Mouse (Mus musculus) forebrain, embryonic 10.5 days (tissue): Measurements from ENCODE around the gene Gpr35. TPM values are rescaled to one million over a fixed set of nuclear protein-coding genes. Genes with fewer than 3 reads are reported as not detected.

Experiments
- DNase-seq: peaks from one replicate; pipeline ENCODE4 v3.0.0-alpha.2; 2017; ENCODE audit warnings: low spot score; ENCODE audit errors: extremely low spot score
- H3K27ac ChIP-seq: fragments of 300-500 bp; sonication (generic); 2 replicates; pipeline ENCODE4 v1.5.1; 2016; ENCODE audit warnings: mild to moderate bottlenecking
- H3K27me3 ChIP-seq: fragments of 300-500 bp; sonication (generic); 2 replicates; pipeline ENCODE4 v1.6.1; 2016; ENCODE audit warnings: mild to moderate bottlenecking; ENCODE audit not compliant: poor library complexity, severe bottlenecking
- H3K36me3 ChIP-seq: fragments of 300-500 bp; sonication (generic); replicated peaks from 2 replicates; pipeline ENCODE4 v1.6.1; 2016; ENCODE audit warnings: mild to moderate bottlenecking, moderate library complexity
- H3K4me1 ChIP-seq: fragments of 300-500 bp; sonication (generic); 2 replicates; pipeline ENCODE4 v1.6.1; 2016
- H3K4me3 ChIP-seq: fragments of 300-500 bp; sonication (generic); 2 replicates; pipeline ENCODE4 v1.5.1; 2016; ENCODE audit warnings: mild to moderate bottlenecking, moderate library complexity
- H3K9me3 ChIP-seq: fragments of 300-500 bp; sonication (generic); 2 replicates; pipeline ENCODE4 v1.6.1; 2016; ENCODE audit warnings: mild to moderate bottlenecking, moderate library complexity
- whole genome bisulfite sequencing: fragments of 180-500 bp; shearing (Covaris S2); methylation state at CpG from one replicate; pipeline ENCODE4 v1.1.7; 2016; 5-methylcytosine and 5-hydroxymethylcytosine counted together
- polyA plus RNA-seq: library from polyadenylated mRNA; unstranded; fragments of >200 nt; fragmentation: Nextera tagmentation; extraction: Ambion mirVana; gene quantifications from 2 replicates; pipeline ENCODE4 v1.2.1, GENCODE M21; 2016

Gpr35 gene
- polyA plus RNA-seq, 1 experiment from 2014 or later = 0.14 TPM

- peaks cover 51% of the 10 kb centered on the region for H3K4me1 ChIP-seq
- DNase-seq = no peak
- peak overlapping the region; percentile 92 for H3K4me3 ChIP-seq
Measured at GRCm38 (mm10) chr1:92912286-92912685, 38.4 kb upstream of the Gpr35 start.

GRCm38 (mm10) chr1:92914239-92914638 lies 36.4 kb upstream of the Gpr35 start:
- WGBS = 82% methylated on average over 4 of the region's 4 CpGs
- no peak overlapping the region for H3K4me3 ChIP-seq
- no peak overlapping the region for H3K27ac ChIP-seq
- peaks cover 56% of the 10 kb centered on the region for H3K36me3 ChIP-seq
- DNase-seq = no peak
- no peaks in the 10 kb centered on the region for H3K9me3 ChIP-seq
- peaks cover 34% of the 10 kb centered on the region for H3K4me1 ChIP-seq
- peaks cover 7% of the 10 kb centered on the region for H3K27me3 ChIP-seq

More at GRCm38 (mm10) chr1:92912286-92912685, 38.4 kb upstream of the Gpr35 start:
- H3K9me3 ChIP-seq = no peaks in the 10 kb centered on the region
- WGBS = 52% methylated on average over 1 of the region's 1 CpGs
- H3K27me3 ChIP-seq = peaks cover 23% of the 10 kb centered on the region
- H3K36me3 ChIP-seq = peaks cover 36% of the 10 kb centered on the region
- no peak overlapping the region for H3K27ac ChIP-seq

- H3K9me3 ChIP-seq = no peaks in the 10 kb centered on the region
- 95% methylated on average over 11 of the region's 11 CpGs for WGBS
Measured at GRCm38 (mm10) chr1:92914993-92915392, 35.7 kb upstream of the Gpr35 start.

GRCm38 (mm10) chr1:92916725-92917124 lies 33.9 kb upstream of the Gpr35 start:
- WGBS = 96% methylated on average over 9 of the region's 9 CpGs
- Histone ChIP-seq H3K27me3 (no peaks in the 10 kb centered on the region), H3K4me1 (peaks cover 14% of the 10 kb centered on the region), H3K27ac (no peak overlapping the region), H3K36me3 (peaks cover 76% of the 10 kb centered on the region), H3K4me3 (no peak overlapping the region), H3K9me3 (no peaks in the 10 kb centered on the region)
- no peak for DNase-seq

More at GRCm38 (mm10) chr1:92914993-92915392, 35.7 kb upstream of the Gpr35 start:
- peaks cover 27% of the 10 kb centered on the region for H3K4me1 ChIP-seq
- no peaks in the 10 kb centered on the region for H3K27me3 ChIP-seq
- H3K27ac ChIP-seq = no peak overlapping the region
- H3K4me3 ChIP-seq = no peak overlapping the region
- H3K36me3 ChIP-seq = peaks cover 63% of the 10 kb centered on the region
- no peak for DNase-seq

GRCm38 (mm10) chr1:92919151-92919550 lies 31.5 kb upstream of the Gpr35 start:
- DNase-seq = no peak
- Histone ChIP-seq H3K36me3 (peaks cover 72% of the 10 kb centered on the region), H3K27ac (no peak overlapping the region), H3K4me1 (no peaks in the 10 kb centered on the region), H3K27me3 (no peaks in the 10 kb centered on the region), H3K4me3 (no peak overlapping the region), H3K9me3 (no peaks in the 10 kb centered on the region)
- WGBS = 97% methylated on average over 11 of the region's 11 CpGs

- Histone ChIP-seq H3K36me3 (peaks cover 65% of the 10 kb centered on the region), H3K9me3 (no peaks in the 10 kb centered on the region)
- WGBS = 86% methylated on average over 12 of the region's 12 CpGs
Measured at GRCm38 (mm10) chr1:92919775-92920174, 30.9 kb upstream of the Gpr35 start.

GRCm38 (mm10) chr1:92920474-92921200 lies 30.0 kb upstream of the Gpr35 start:
- no peak for DNase-seq
- no peaks in the 10 kb centered on the region for H3K9me3 ChIP-seq
- peaks cover 57% of the 10 kb centered on the region for H3K36me3 ChIP-seq
- 88% methylated on average over 7 of the region's 7 CpGs for WGBS
- H3K4me3 ChIP-seq = no peak overlapping the region
- H3K27ac ChIP-seq = no peak overlapping the region
- H3K4me1 ChIP-seq = no peaks in the 10 kb centered on the region
- H3K27me3 ChIP-seq = no peaks in the 10 kb centered on the region

More at GRCm38 (mm10) chr1:92919775-92920174, 30.9 kb upstream of the Gpr35 start:
- DNase-seq = no peak
- no peak overlapping the region for H3K27ac ChIP-seq
- no peaks in the 10 kb centered on the region for H3K4me1 ChIP-seq
- no peaks in the 10 kb centered on the region for H3K27me3 ChIP-seq
- H3K4me3 ChIP-seq = no peak overlapping the region

GRCm38 (mm10) chr1:92921496-92921895 lies 29.2 kb upstream of the Gpr35 start:
- peaks cover 48% of the 10 kb centered on the region for H3K36me3 ChIP-seq
- no peak overlapping the region for H3K4me3 ChIP-seq
- no peaks in the 10 kb centered on the region for H3K4me1 ChIP-seq
- no peaks in the 10 kb centered on the region for H3K27me3 ChIP-seq
- H3K9me3 ChIP-seq = no peaks in the 10 kb centered on the region
- H3K27ac ChIP-seq = no peak overlapping the region
- no peak for DNase-seq
- 97% methylated on average over 4 of the region's 4 CpGs for WGBS

GRCm38 (mm10) chr1:92930171-92930706 lies 20.4 kb upstream of the Gpr35 start:
- 44% methylated on average over 1 of the region's 1 CpGs for WGBS
- Histone ChIP-seq H3K27me3 (no peaks in the 10 kb centered on the region; the same call in 1 of the 2 replicates), H3K4me1 (peaks cover 16% of the 10 kb centered on the region), H3K36me3 (no peaks in the 10 kb centered on the region), H3K27ac (no peak overlapping the region), H3K9me3 (peaks cover 11% of the 10 kb centered on the region; the same call in 1 of the 2 replicates), H3K4me3 (no peak overlapping the region)
- no peak for DNase-seq

- Histone ChIP-seq H3K4me3 (peak overlapping the region; percentile 81), H3K36me3 (peaks cover 10% of the 10 kb centered on the region), H3K9me3 (peaks cover 11% of the 10 kb centered on the region; the same call in 1 of the 2 replicates), H3K27ac (peak overlapping the region; percentile 92), H3K27me3 (no peaks in the 10 kb centered on the region; the same call in 1 of the 2 replicates), H3K4me1 (peaks cover 31% of the 10 kb centered on the region)
- no peak for DNase-seq
- 83% methylated on average over 4 of the region's 4 CpGs for WGBS
Measured at GRCm38 (mm10) chr1:92933611-92934010, 17.1 kb upstream of the Gpr35 start.

GRCm38 (mm10) chr1:92934182-92934827 lies 16.4 kb upstream of the Gpr35 start, which contains the start of gene Capn10:
TSS of gene Capn10 (plus strand) at chr1:92934376.
- Histone ChIP-seq H3K9me3 (peaks cover 11% of the 10 kb centered on the region; the same call in 1 of the 2 replicates), H3K27me3 (no peaks in the 10 kb centered on the region), H3K4me1 (peaks cover 31% of the 10 kb centered on the region), H3K27ac (peak within 1 kb of the TSS; percentile 92), H3K4me3 (peak within 1 kb of the TSS; percentile 81), H3K36me3 (peaks cover 17% of the 10 kb centered on the region)
- DNase-seq = peak; percentile 95
- under 1% methylated on average over 45 of the region's 45 CpGs for WGBS

GRCm38 (mm10) chr1:92935054-92935962 lies 15.4 kb upstream of the Gpr35 start:
- 23% methylated on average over 10 of the region's 10 CpGs for WGBS
- no peak for DNase-seq
- Histone ChIP-seq H3K27ac (peak overlapping the region; percentile 92), H3K4me1 (peaks cover 31% of the 10 kb centered on the region), H3K9me3 (peaks cover 11% of the 10 kb centered on the region; the same call in 1 of the 2 replicates), H3K4me3 (peak overlapping the region; percentile 81), H3K27me3 (no peaks in the 10 kb centered on the region), H3K36me3 (peaks cover 27% of the 10 kb centered on the region)
